9 mouse cellular contexts compared by ENCODE assay signal in the genomic region with DNA sequence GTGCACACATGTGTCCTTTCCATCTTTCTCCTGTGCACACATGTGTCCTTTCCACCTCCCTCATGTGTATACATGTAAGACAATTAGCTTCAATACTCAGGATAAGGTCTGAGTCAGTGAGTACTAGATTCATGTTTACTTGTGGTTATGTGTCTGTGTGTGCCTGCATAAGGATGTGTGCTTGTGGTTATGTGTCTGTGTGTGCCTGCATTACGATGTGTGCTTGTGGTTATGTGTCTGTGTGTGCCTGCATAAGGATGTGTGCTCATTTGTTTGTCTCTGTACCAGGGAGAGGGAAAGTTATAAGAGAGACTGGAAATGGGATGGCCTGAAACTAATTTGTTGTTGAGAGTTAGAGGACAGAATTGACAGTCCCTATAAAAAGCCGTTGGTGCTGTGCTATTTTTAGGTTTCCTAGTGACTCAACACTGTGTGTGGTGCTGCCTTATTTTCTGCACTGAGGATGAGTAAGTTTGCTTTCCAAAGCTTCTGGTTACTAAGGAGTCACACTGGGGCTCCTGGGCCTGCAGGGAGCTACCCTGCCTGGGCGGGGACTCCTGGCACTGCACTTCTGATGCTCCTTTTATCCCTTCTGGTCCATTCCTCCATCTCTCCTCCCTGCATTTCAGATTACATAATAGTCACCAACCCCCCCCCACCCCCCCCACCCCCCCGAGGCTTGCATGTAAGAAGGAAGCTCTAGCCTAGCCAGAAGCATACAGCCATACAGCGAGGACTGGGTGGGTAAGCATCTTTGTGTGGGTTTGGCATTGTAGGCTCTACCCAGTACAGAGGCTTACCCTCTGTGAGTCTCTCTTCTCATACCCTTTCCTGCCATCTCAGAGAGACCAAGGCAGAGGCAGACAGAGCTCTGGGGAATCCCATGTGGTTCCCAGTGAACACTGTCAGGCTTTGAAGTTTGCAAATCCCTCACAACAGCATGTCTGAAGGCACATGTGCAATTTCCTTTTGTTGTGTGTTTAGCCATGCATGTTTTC.
DNase-seq lines count a peak whose midpoint lies in the region; ATAC-seq and TF ChIP-seq lines count a peak whose summit lies in the region.
"Had no signal": no experiment of that assay in that cellular context is flagged by ENCODE, and none has a peak within 500 bp of the region (broad histone marks: within the 10 kb centered on the region; RNA-seq: fewer than 3 reads in every experiment).

No protein-coding gene starts in this region.

- ATAC-seq in limb, embryonic 15.5 days (ENCODE audit: insufficient number of reproducible peaks, low FRiP score, low TSS enrichment, low read depth) = no peak
- peak; percentile 55 for ATAC-seq in heart, embryonic 16.5 days (replicated peaks; ENCODE audit: extremely low read depth, insufficient read depth, low FRiP score)

- 57% methylated on average over 5 of the region's 5 CpGs for WGBS in limb, embryonic 15.5 days
- WGBS in limb, embryonic 10.5 days = 76% methylated on average over 5 of the region's 5 CpGs
- WGBS in heart, embryonic 16.5 days = 44% methylated on average over 5 of the region's 5 CpGs

- H3K4me1 ChIP-seq in limb, embryonic 15.5 days = no peaks in the 10 kb centered on the region
- no peaks in the 10 kb centered on the region for H3K4me1 ChIP-seq in limb, embryonic 10.5 days
- peaks cover 8% of the 10 kb centered on the region for H3K4me1 ChIP-seq in embryonic fibroblast, embryonic 13.5 days (ENCODE audit: control insufficient read depth, insufficient read depth, low read length)
- H3K4me1 ChIP-seq in heart, embryonic 16.5 days (ENCODE audit: control insufficient read depth, insufficient read depth, low read length) = peaks cover 6% of the 10 kb centered on the region
- H3K4me1 ChIP-seq: neural tube, embryonic 12.5 days had no signal

- H3K27ac ChIP-seq in limb, embryonic 15.5 days = peak overlapping the region; percentile 38; the same call in 1 of the 2 replicates
- H3K27ac ChIP-seq in limb, embryonic 10.5 days = no peak overlapping the region
- H3K27ac ChIP-seq in embryonic fibroblast, embryonic 13.5 days (ENCODE audit: insufficient read depth, low read length) = peak overlapping the region; percentile 80
- H3K27ac ChIP-seq in heart, embryonic 16.5 days (ENCODE audit: low read length) = peak overlapping the region; percentile 52; the same call in 1 of the 2 replicates
- H3K27ac ChIP-seq: neural tube, embryonic 12.5 days had no signal

- H3K9me3 ChIP-seq in limb, embryonic 15.5 days = no peaks in the 10 kb centered on the region
- H3K9me3 ChIP-seq in limb, embryonic 10.5 days (replicated peaks) = no peaks in the 10 kb centered on the region
- no peaks in the 10 kb centered on the region for H3K9me3 ChIP-seq in heart, embryonic 16.5 days (replicated peaks; ENCODE audit: control insufficient read depth, low read length)
- H3K9me3 ChIP-seq: neural tube, embryonic 12.5 days had no signal

- no peak overlapping the region for H3K9ac ChIP-seq in limb, embryonic 15.5 days
- H3K9ac ChIP-seq in heart, embryonic 16.5 days (ENCODE audit: low read length) = no peak overlapping the region
- H3K9ac ChIP-seq: neural tube, embryonic 12.5 days had no signal

- no peak for TF ChIP-seq POLR2A in embryonic fibroblast, embryonic 13.5 days (IDR thresholded peaks at IDR 0.05; ENCODE audit: low read depth, low read length)

- DNase-seq in limb, embryonic 10.5 days (ENCODE audit: low spot score) = no peak
- DNase-seq in right cerebral cortex, adult 2 months (ENCODE audit: low spot score in 2 of 2) = peak; percentile 65 to 66
- DNase-seq in spleen, postnatal 4 days (ENCODE audit: low spot score in 2 of 2) = no peak
- DNase-seq in testis, postnatal 10 days (ENCODE audit: low spot score) = no peak
- DNase-seq in urinary bladder, postnatal 36 days (ENCODE audit: low spot score in 2 of 2) = no peak

- TF ChIP-seq CTCF in embryonic fibroblast, embryonic 13.5 days (IDR thresholded peaks at IDR 0.05; ENCODE audit: borderline replicate concordance, insufficient read depth, low read length) = no peak

- H3K4me2 ChIP-seq in limb, embryonic 15.5 days = no peak overlapping the region
- no peak overlapping the region for H3K4me2 ChIP-seq in heart, embryonic 16.5 days (ENCODE audit: low read depth, low read length)
- H3K4me2 ChIP-seq: neural tube, embryonic 12.5 days had no signal

- H3K27me3 ChIP-seq in limb, embryonic 15.5 days = no peaks in the 10 kb centered on the region
- H3K27me3 ChIP-seq in limb, embryonic 10.5 days (ENCODE audit: low read depth, poor library complexity, severe bottlenecking) = no peaks in the 10 kb centered on the region
- no peaks in the 10 kb centered on the region for H3K27me3 ChIP-seq in heart, embryonic 16.5 days (ENCODE audit: control insufficient read depth, insufficient read depth, low read length)
- H3K27me3 ChIP-seq: neural tube, embryonic 12.5 days had no signal

- H3K4me3 ChIP-seq in limb, embryonic 15.5 days = no peak overlapping the region
- no peak overlapping the region for H3K4me3 ChIP-seq in limb, embryonic 10.5 days
- H3K4me3 ChIP-seq in embryonic fibroblast, embryonic 13.5 days (ENCODE audit: insufficient read depth, low read length) = no peak overlapping the region
- no peak overlapping the region for H3K4me3 ChIP-seq in heart, embryonic 16.5 days (ENCODE audit: low read length)
- H3K4me3 ChIP-seq: neural tube, embryonic 12.5 days had no signal

- no peaks in the 10 kb centered on the region for H3K36me3 ChIP-seq in limb, embryonic 15.5 days
- H3K36me3 ChIP-seq in limb, embryonic 10.5 days = no peaks in the 10 kb centered on the region
- no peaks in the 10 kb centered on the region; the same call in 1 of the 2 replicates for H3K36me3 ChIP-seq in heart, embryonic 16.5 days (ENCODE audit: control insufficient read depth, insufficient read depth)
- H3K36me3 ChIP-seq: neural tube, embryonic 12.5 days had no signal

Comparison
In these comparisons a context has a peak if more than half of its experiments do, and no peak if none do; other contexts are left out.
1. DNase-seq: peak in right cerebral cortex, adult 2 months (2 of 2); none in limb, embryonic 10.5 days (single experiment), spleen, postnatal 4 days (0 of 2), testis, postnatal 10 days (single experiment) and urinary bladder, postnatal 36 days (0 of 2).